Mouse (Mus musculus): ENCODE measurements at regions not wholly inside any gene's neighbourhood (a gene's known extent, or its start where the extent isn't known, plus 50 kb on each side); places are given as distances from the start of the nearest gene placed in this dataset.

GRCm38 (mm10) chr16:8006631-8007030 is 418.3 kb downstream of the Tmem114 start:
- Histone ChIP-seq H3K9me3 (ENCODE audit: control insufficient read depth, low read length) (no peaks in the 10 kb centered on the region), H3K4me2 (replicated peaks; ENCODE audit: low read depth, low read length) (no peak overlapping the region), H3K27ac (ENCODE audit: low read depth, low read length) (no peak overlapping the region), H3K27me3 (ENCODE audit: control insufficient read depth, insufficient read depth, low read length) (no peaks in the 10 kb centered on the region), H3K4me1 (ENCODE audit: control insufficient read depth, insufficient read depth, low read length) (no peaks in the 10 kb centered on the region), H3K9ac (ENCODE audit: low read depth, low read length) (no peak overlapping the region), H3K36me3 (ENCODE audit: control insufficient read depth, insufficient read depth, low read length) (no peaks in the 10 kb centered on the region), H3K4me3 (ENCODE audit: low read length) (no peak overlapping the region)
- WGBS: 84% methylated on average over 3 of the region's 3 CpGs
- no peak for ATAC-seq (ENCODE audit: low FRiP score, low TSS enrichment)

- no peak overlapping the region for H3K4me3 ChIP-seq (ENCODE audit: low read length)
- no peak overlapping the region for H3K27ac ChIP-seq (ENCODE audit: low read depth, low read length)
- WGBS: 87% methylated on average over 7 of the region's 7 CpGs
- no peaks in the 10 kb centered on the region for H3K27me3 ChIP-seq (ENCODE audit: control insufficient read depth, insufficient read depth, low read length)
- H3K4me1 ChIP-seq (ENCODE audit: control insufficient read depth, insufficient read depth, low read length): no peaks in the 10 kb centered on the region
- no peak for ATAC-seq (ENCODE audit: low FRiP score, low TSS enrichment)
- H3K4me2 ChIP-seq (replicated peaks; ENCODE audit: low read depth, low read length): no peak overlapping the region
- no peaks in the 10 kb centered on the region for H3K36me3 ChIP-seq (ENCODE audit: control insufficient read depth, insufficient read depth, low read length)
- H3K9me3 ChIP-seq (ENCODE audit: control insufficient read depth, low read length): no peaks in the 10 kb centered on the region
- no peak overlapping the region for H3K9ac ChIP-seq (ENCODE audit: low read depth, low read length)
Observed at GRCm38 (mm10) chr16:8002339-8003089, 422.4 kb downstream of the Tmem114 start.

- WGBS: 43% methylated on average over 10 of the region's 10 CpGs
- Histone ChIP-seq H3K9me3 (ENCODE audit: control insufficient read depth, low read length) (no peaks in the 10 kb centered on the region), H3K36me3 (ENCODE audit: control insufficient read depth, insufficient read depth, low read length) (no peaks in the 10 kb centered on the region), H3K27ac (ENCODE audit: low read depth, low read length) (no peak overlapping the region), H3K4me1 (ENCODE audit: control insufficient read depth, insufficient read depth, low read length) (no peaks in the 10 kb centered on the region), H3K4me2 (replicated peaks; ENCODE audit: low read depth, low read length) (no peak overlapping the region), H3K27me3 (ENCODE audit: control insufficient read depth, insufficient read depth, low read length) (no peaks in the 10 kb centered on the region), H3K4me3 (ENCODE audit: low read length) (no peak overlapping the region), H3K9ac (ENCODE audit: low read depth, low read length) (no peak overlapping the region)
- no peak for ATAC-seq (ENCODE audit: low FRiP score, low TSS enrichment)
Observed at GRCm38 (mm10) chr16:7982816-7983215, 442.1 kb downstream of the Tmem114 start.

DNA sequence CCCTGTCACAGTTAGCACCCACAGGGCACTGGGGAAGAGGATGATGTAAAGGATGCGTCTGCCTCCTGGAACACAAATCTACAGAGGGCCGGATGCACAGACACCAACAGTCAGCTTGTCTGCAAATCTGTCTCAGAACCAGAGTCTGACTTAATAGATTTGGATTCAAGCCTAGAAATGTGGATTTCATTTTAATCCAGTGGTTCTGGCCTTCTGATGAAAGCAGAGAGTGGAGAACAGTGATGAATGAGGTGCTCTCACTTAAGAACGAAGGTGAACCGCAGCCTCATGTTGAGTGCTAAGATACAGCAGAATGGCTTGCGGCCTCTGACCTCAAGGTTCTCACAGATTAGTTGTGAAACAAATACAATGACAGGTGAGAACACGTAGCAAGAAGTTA is 446.5 kb downstream of the Tmem114 start:
- WGBS: 70% methylated on average over 6 of the region's 6 CpGs
- Histone ChIP-seq H3K4me2 (replicated peaks; ENCODE audit: low read depth, low read length) (no peak overlapping the region), H3K27me3 (ENCODE audit: control insufficient read depth, insufficient read depth, low read length) (no peaks in the 10 kb centered on the region), H3K27ac (ENCODE audit: low read depth, low read length) (no peak overlapping the region), H3K9ac (ENCODE audit: low read depth, low read length) (no peak overlapping the region), H3K36me3 (ENCODE audit: control insufficient read depth, insufficient read depth, low read length) (no peaks in the 10 kb centered on the region), H3K4me1 (ENCODE audit: control insufficient read depth, insufficient read depth, low read length) (no peaks in the 10 kb centered on the region), H3K4me3 (ENCODE audit: low read length) (no peak overlapping the region), H3K9me3 (ENCODE audit: control insufficient read depth, low read length) (no peaks in the 10 kb centered on the region)
- ATAC-seq (ENCODE audit: low FRiP score, low TSS enrichment): no peak

DNA sequence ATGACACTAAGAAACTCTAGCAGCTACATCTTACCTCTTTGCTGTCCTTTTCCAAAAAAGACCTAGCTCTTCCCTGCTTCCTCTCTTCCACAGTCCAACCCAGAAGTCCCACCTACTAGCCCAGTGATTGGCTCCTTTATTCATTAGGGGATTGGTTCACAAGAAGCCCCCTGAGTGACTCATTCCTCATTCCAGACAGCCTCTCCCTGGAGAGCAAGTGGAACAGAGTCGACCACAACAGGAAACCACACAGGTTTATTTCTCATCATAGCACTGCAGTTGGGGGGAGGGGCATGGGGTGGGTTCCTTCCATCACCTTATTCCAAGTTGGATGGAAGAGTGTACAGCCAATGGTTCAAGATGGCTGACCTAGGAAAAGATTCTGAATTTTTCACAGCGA is 473.3 kb downstream of the Tmem114 start:
- no peaks in the 10 kb centered on the region for H3K27me3 ChIP-seq (ENCODE audit: control insufficient read depth, insufficient read depth, low read length)
- 80% methylated on average over 2 of the region's 2 CpGs for WGBS
- H3K4me3 ChIP-seq (ENCODE audit: low read length): no peak overlapping the region
- no peak for ATAC-seq (ENCODE audit: low FRiP score, low TSS enrichment)
- H3K36me3 ChIP-seq (ENCODE audit: control insufficient read depth, insufficient read depth, low read length): no peaks in the 10 kb centered on the region
- H3K9ac ChIP-seq (ENCODE audit: low read depth, low read length): no peak overlapping the region
- no peaks in the 10 kb centered on the region for H3K4me1 ChIP-seq (ENCODE audit: control insufficient read depth, insufficient read depth, low read length)
- H3K9me3 ChIP-seq (ENCODE audit: control insufficient read depth, low read length): no peaks in the 10 kb centered on the region
- no peak overlapping the region for H3K27ac ChIP-seq (ENCODE audit: low read depth, low read length)
- no peak overlapping the region for H3K4me2 ChIP-seq (replicated peaks; ENCODE audit: low read depth, low read length)

GRCm38 (mm10) chr16:7942333-7942732 is 482.6 kb downstream of the Tmem114 start:
- no peak overlapping the region for H3K27ac ChIP-seq (ENCODE audit: low read depth, low read length)
- no peak overlapping the region for H3K9ac ChIP-seq (ENCODE audit: low read depth, low read length)
- H3K4me3 ChIP-seq (ENCODE audit: low read length): no peak overlapping the region
- H3K9me3 ChIP-seq (ENCODE audit: control insufficient read depth, low read length): no peaks in the 10 kb centered on the region
- H3K4me1 ChIP-seq (ENCODE audit: control insufficient read depth, insufficient read depth, low read length): no peaks in the 10 kb centered on the region
- no peak overlapping the region for H3K4me2 ChIP-seq (replicated peaks; ENCODE audit: low read depth, low read length)
- H3K27me3 ChIP-seq (ENCODE audit: control insufficient read depth, insufficient read depth, low read length): 0 out of 2 replicates have a peak, but pooled peaks cover 3% of the 10 kb centered on the region
- no peak for ATAC-seq (ENCODE audit: low FRiP score, low TSS enrichment)
- whole genome bisulfite sequencing: 75% methylated on average over 2 of the region's 2 CpGs
- no peaks in the 10 kb centered on the region for H3K36me3 ChIP-seq (ENCODE audit: control insufficient read depth, insufficient read depth, low read length)

GRCm38 (mm10) chr16:7937167-7937566 is 487.8 kb downstream of the Tmem114 start:
- no peak overlapping the region for H3K27ac ChIP-seq (ENCODE audit: low read depth, low read length)
- H3K4me2 ChIP-seq (replicated peaks; ENCODE audit: low read depth, low read length): no peak overlapping the region
- no peak for ATAC-seq (ENCODE audit: low FRiP score, low TSS enrichment)
- H3K9ac ChIP-seq (ENCODE audit: low read depth, low read length): no peak overlapping the region
- H3K36me3 ChIP-seq (ENCODE audit: control insufficient read depth, insufficient read depth, low read length): no peaks in the 10 kb centered on the region
- WGBS: 21% methylated on average over 5 of the region's 5 CpGs
- no peaks in the 10 kb centered on the region for H3K4me1 ChIP-seq (ENCODE audit: control insufficient read depth, insufficient read depth, low read length)
- no peaks in the 10 kb centered on the region for H3K9me3 ChIP-seq (ENCODE audit: control insufficient read depth, low read length)
- no peak overlapping the region for H3K4me3 ChIP-seq (ENCODE audit: low read length)
- H3K27me3 ChIP-seq (ENCODE audit: control insufficient read depth, insufficient read depth, low read length): 0 out of 2 replicates have a peak, but pooled peaks cover 3% of the 10 kb centered on the region

DNA sequence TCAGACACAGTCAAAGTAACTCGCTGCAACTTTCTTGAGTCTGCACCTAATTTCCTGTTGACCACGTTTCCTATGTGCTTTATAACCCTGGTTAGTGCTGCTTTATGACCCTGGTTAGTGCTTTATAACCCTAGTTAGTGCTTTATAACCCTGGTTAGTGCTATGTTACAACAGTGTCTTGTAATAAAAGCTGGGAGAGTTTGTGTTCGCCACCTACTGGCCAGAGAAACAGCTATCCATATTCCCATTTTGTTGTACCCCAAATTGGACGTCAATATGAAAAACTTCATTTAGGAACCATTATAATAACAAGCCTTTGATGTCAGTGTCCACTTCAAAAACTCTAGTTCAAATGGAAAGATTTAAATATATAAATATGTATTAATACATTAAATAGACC is 492.6 kb downstream of the Tmem114 start:
- no peak overlapping the region for H3K9ac ChIP-seq (ENCODE audit: low read depth, low read length)
- no peaks in the 10 kb centered on the region for H3K9me3 ChIP-seq (ENCODE audit: control insufficient read depth, low read length)
- H3K4me2 ChIP-seq (replicated peaks; ENCODE audit: low read depth, low read length): no peak overlapping the region
- no peaks in the 10 kb centered on the region for H3K27me3 ChIP-seq (ENCODE audit: control insufficient read depth, insufficient read depth, low read length)
- 14% methylated on average over 4 of the region's 4 CpGs for WGBS
- no peaks in the 10 kb centered on the region for H3K36me3 ChIP-seq (ENCODE audit: control insufficient read depth, insufficient read depth, low read length)
- no peak overlapping the region for H3K27ac ChIP-seq (ENCODE audit: low read depth, low read length)
- H3K4me3 ChIP-seq (ENCODE audit: low read length): no peak overlapping the region
- ATAC-seq (ENCODE audit: low FRiP score, low TSS enrichment): no peak
- H3K4me1 ChIP-seq (ENCODE audit: control insufficient read depth, insufficient read depth, low read length): peaks cover 4% of the 10 kb centered on the region; the same call in 1 of the 2 replicates

GRCm38 (mm10) chr16:7931676-7932075 is 493.3 kb downstream of the Tmem114 start:
- no peak overlapping the region for H3K27ac ChIP-seq (ENCODE audit: low read depth, low read length)
- no peaks in the 10 kb centered on the region for H3K36me3 ChIP-seq (ENCODE audit: control insufficient read depth, insufficient read depth, low read length)
- no peaks in the 10 kb centered on the region for H3K9me3 ChIP-seq (ENCODE audit: control insufficient read depth, low read length)
- no peak for ATAC-seq (ENCODE audit: low FRiP score, low TSS enrichment)
- no peak overlapping the region for H3K9ac ChIP-seq (ENCODE audit: low read depth, low read length)
- peaks cover 4% of the 10 kb centered on the region; the same call in 1 of the 2 replicates for H3K4me1 ChIP-seq (ENCODE audit: control insufficient read depth, insufficient read depth, low read length)
- H3K27me3 ChIP-seq (ENCODE audit: control insufficient read depth, insufficient read depth, low read length): no peaks in the 10 kb centered on the region
- no peak overlapping the region for H3K4me2 ChIP-seq (replicated peaks; ENCODE audit: low read depth, low read length)
- no peak overlapping the region for H3K4me3 ChIP-seq (ENCODE audit: low read length)
- WGBS: 80% methylated on average over 6 of the region's 6 CpGs

All from kidney, embryonic 14.5 days (tissue).